Mouse (Mus musculus) urinary bladder, postnatal 14 days (tissue): ENCODE data around the gene Pnpla1.
A peak's percentile ranks its signal among the peaks of the same experiment; 100 is the strongest.

Experiments used
- DNase-seq: peaks from one replicate; pipeline ENCODE4 v3.0.0; 2021; ENCODE audit warnings: low spot score

Gene Pnpla1

DNA sequence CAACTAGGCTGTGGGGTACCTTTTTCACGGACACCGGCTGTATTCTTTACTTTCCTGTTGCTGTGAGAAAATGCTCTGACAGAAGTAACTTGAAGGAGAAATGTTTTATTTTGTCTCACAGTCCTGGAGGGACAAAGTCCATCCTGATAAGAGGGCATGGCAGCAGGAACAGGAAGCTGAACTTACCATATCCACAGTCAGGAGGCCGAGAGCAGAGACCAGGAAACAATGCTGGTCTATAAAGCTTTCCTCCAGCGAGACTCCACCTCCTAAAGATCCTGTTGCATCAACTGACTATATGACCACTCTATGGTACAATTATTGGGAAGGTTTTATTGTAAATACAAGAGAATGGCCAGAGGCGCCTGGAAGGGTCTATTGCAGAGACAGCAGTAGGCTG, 14.5 kb upstream of the Pnpla1 start:
- no peak for DNase-seq

GRCm38 (mm10) chr17:28846974-28847617, 11.1 kb upstream of the Pnpla1 start:
- DNase-seq = no peak

- no peak for DNase-seq
Observed at GRCm38 (mm10) chr17:28850511-28850910, 7.7 kb upstream of the Pnpla1 start.

DNA sequence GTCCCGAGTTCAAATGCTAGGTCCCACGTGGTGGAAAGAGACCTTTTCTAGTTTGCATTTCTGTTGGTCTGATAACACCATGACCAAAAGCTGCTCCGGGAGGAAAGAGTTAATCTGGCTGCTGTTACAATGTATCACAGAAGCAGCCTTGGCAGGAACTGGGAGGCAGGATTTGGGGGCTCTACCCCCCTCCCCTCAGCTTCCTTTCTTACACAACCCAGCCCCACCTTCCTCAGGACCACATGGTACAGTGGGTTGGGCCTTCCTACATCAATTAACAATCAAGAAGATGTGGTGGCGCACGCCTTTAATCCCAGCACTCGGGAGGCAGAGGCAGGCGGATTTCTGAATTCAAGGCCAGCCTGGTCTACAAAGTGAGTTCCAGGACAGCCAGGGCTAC, 3.8 kb upstream of the Pnpla1 start:
- DNase-seq = no peak

- peak; percentile 48 for DNase-seq
Observed at GRCm38 (mm10) chr17:28855166-28855885, 2.9 kb upstream of the Pnpla1 start.

GRCm38 (mm10) chr17:28856030-28856429, 2.2 kb upstream of the Pnpla1 start:
- DNase-seq = no peak

- DNase-seq = no peak
Observed at GRCm38 (mm10) chr17:28863926-28864325, 5.7 kb downstream of the Pnpla1 start.

- DNase-seq = no peak
Observed at GRCm38 (mm10) chr17:28864464-28864863, 6.3 kb downstream of the Pnpla1 start.

GRCm38 (mm10) chr17:28866921-28867320, 8.7 kb downstream of the Pnpla1 start:
- DNase-seq = no peak

DNA sequence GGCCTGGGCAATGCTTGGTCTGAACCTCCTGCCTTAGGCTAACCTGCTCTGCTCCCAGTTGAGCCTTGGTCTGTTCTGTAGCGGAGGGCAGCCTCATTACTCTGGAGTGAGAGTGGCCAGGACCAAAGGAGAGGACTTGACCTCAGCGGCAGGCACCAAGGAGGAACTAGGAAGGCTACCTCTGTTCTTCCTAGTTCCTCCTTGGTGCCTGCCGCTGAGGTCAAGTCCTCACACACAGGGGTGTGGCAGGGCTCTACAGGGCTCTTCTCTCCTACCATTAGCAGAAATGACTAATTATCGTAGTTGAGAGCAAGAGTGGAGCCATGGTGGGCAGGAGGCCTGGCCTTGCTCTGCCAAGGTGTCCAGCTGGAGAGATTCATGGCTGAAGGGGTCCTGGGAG, 9.2 kb downstream of the Pnpla1 start:
- no peak for DNase-seq

DNA sequence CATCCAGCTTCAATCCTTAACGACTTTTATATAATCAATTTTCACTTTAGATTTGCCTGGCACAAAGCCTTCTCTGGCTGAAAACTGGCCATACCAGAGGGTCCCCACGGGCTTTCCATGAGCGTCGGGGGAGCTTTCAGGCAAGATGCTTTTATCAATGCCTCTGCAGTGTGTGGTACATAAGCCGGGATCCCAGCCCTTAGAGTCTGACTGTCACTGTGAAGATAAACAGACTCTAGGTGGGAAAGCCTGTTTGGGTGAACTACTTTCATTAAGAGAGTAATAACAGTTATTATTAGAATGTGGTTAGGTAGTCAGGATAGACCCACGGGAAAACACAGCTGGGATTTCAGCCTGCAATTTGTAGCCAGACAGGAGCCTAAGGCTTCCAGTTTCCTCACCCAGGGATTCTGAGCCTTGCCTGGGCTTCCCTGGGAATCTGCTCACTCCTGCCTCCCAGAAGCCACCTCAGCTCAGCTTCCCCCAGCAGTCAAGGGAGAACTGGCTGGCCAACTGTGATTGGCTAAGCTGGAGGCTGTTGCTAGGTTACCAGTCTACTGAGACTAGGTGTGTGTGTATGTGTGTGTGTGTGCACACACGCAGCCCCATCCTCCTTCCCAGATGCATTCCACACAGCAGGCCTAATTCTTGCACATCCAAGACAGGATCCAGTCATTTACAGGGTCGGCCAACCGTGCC, 11.3 kb downstream of the Pnpla1 start:
- no peak for DNase-seq

- DNase-seq = no peak
Observed at GRCm38 (mm10) chr17:28870435-28870834, 12.2 kb downstream of the Pnpla1 start.

DNA sequence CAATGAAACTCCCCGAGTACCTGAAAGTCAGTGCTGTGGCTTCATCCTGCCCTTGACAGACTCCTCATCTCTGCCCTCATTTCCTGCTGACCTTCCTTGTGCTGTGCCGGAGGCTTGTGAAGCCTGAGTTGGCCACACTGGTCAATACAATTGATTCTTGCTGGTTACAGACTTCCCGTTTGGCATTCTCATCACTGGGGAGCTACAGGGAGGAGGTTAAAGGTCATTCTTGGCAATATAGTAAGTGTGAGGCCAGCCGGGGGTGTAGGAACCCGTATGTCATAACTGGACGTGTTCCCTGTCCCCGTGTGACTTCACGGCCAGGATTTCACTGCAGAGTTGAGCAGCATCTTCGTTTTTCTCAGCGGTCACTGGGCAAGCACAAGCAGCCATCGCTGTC, 13.6 kb downstream of the Pnpla1 start:
- no peak for DNase-seq

GRCm38 (mm10) chr17:28872322-28872721, 14.1 kb downstream of the Pnpla1 start:
- no peak for DNase-seq

DNA sequence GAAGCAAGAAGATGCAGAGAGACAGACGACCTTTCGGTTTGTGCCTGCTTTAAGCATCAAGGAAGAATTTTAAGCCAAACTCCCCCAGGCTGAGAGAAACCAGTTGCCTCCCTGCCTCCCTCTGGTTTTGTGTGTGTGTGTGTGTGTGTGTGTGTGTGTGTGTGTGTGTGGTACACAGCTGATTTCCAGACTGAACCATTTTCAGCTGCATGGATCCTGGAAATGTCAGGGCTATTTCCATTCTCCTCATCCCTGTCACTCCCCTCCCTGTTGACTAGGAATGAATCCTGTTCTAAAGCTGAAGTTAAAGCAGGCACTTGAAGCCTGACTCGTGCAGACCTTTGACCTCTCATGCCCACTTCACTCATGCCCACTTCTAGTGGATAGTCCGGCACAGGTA, 16.0 kb downstream of the Pnpla1 start:
- DNase-seq = no peak

DNA sequence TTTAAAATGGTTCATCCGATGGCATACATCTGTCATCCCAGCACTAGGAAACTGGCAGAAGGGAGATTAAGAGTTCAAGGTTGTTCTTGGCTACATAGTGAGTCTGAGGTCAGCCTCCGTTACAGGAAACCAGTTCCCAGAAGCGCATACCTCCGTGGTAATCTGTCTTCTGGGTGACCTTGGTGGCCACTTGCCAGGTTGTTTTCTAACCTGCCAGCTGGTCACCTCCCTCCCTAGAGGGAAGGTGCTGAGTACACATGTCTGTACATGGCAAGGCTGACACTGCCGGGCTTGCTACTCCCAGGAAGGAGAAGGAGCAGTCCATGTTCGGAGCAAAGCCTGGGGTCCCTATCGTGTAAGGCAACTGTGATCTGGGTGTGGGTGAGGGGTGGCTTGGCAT, 16.6 kb downstream of the Pnpla1 start:
- peak; percentile 49 for DNase-seq

GRCm38 (mm10) chr17:28875316-28875715, 17.1 kb downstream of the Pnpla1 start:
- peak; percentile 62 for DNase-seq

DNA sequence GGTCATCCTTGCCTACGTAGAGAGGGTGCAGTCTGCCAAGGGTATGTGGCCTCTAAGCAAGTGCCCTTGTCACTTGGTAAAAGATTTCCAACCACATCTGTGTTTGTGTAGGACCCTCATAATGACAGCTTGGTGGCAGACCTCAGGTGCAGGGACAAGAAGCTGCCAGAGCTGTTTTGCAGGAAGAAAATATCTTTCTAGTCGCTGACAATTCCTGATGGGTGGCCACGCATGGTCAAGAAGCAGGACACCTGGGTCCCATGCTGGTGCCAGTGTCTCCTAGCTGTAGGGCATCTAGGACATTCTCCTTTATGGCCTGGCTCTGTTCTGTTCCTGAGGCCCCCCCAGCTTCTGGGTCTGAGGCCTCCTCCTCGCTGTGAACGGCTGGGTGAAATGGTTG, 18.1 kb downstream of the Pnpla1 start:
- no peak for DNase-seq

DNA sequence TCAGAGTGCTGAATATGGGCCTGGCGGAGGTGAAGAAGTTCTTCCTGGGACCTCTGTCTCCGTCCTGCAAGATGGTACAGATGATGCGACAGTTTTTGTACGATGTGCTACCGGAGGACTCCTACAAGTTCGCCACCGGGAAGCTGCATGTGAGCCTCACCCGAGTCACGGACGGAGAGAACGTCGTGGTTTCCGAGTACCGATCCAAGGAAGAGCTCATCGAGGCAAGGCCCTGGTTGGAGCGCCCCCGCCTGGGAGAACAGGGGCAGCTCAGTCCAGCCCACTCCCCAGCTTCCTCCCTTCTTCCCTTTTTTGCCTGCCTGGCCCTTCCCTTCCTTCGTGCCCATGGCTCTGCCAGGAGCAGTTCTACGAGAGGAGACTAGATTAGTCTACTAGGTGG, 18.6 kb downstream of the Pnpla1 start:
- no peak for DNase-seq

DNA sequence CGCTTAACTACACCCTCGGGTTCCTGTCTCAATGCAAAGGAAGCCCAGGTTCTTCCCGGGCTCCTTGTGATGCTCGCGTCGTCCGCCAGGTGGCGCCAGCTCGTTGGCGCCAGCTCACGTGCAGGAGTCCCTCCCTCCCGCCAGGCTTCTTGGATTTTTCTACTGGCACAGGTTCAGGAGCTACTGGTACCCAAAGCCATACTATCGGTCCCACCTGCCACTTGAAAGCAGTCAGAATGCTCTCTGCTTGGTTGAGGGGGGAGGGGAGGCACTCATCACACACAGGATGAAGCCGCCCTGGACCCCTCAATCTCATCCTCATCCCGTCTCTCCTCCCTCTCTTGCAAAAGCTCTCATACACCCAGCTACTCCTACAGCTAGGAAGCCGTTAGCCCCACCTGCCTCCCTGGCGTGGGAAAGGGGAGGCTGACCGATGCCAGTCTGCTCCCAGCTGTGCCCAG, 21.8 kb downstream of the Pnpla1 start:
- peak; percentile 74 for DNase-seq

DNA sequence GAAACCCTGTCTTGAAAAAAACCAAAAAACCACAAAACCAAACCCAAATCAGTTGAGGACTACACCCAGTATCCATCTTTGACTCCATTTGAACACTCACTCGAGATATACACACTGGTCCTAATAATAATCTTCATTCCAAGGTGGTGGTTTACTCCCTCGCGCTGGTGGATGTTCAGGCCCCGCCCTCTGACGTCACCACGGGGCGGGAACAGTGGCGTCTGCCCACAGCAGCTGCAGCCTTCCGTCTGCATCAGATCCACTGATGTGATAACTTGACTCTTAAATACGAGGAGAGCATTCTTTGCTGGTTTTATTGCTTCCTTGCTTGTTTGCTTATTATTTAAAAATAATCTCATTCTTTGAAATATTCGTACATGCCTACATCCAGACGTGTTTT, 24.1 kb downstream of the Pnpla1 start:
- DNase-seq = peak; percentile 78

- DNase-seq = peak; percentile 26
Observed at GRCm38 (mm10) chr17:28882810-28883209, 24.6 kb downstream of the Pnpla1 start.

DNA sequence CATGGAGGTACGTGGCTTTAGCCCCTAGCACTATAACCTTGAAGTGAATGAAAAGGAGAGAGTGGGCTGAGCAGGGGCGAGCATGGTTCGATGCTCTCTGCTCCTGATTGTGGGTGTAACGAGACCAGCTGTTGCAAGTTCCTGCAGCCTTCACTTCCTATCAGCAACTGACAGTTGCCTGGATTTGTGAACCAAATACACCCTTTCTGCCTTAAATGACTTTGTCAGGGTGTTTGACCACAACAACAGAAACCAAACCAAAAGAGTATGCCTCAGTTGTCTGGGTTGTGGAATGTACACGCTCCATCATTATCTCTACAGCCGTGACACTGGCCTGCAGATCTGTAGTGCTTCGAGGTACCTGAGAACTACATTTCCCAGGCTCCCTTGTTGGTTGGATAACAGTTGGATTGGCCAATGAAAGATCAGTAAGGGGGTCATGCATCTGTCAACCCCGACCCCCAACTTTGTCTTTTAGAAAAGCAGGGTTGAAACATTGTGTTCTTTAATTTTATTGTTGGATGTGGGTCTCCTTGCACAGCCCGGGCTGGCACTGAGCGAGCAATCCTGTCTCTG, 25.8 kb downstream of the Pnpla1 start:
- no peak for DNase-seq
